9 mouse cellular contexts compared by ENCODE assay signal in the genomic region with DNA sequence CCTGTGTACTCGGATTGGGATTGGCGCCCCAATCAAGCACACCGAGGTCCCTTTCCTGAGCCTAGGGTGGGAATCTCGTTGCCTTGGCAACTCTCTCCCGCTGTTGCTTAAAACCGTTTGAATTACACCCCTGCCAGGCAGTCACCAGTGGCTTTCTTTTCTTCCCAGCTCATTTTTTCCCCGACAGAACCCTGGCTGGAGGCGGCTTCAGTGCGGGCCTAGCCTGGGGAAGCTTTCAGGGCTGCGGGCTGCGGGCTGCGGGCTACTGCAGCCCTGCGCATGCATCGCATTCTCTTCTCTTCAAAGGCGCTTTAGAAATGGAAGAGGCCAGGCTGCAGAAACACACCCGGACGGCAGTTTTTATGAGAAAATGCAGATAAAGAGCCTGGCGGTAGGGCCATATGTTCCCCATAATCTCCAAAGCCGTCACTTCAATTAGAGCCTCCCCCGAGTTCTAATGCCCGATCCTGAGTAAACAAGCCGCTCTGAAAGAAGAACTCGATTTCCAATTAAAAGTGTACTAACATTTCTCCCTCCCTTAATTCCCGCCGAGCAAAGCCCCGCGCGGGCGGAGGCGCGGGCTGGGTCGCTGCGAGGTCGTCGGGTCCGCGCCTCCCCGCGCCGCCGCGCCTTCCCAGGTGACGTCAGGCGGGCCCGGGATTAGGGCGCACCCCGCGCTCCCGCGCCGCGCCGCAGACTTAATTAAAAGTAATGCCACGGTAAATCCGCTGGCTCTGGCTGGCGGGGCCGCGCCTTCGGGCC.
DNase-seq lines count a peak whose midpoint lies in the region; ATAC-seq lines count a peak whose summit lies in the region.
"Had no signal": no experiment of that assay in that cellular context is flagged by ENCODE, and none has a peak within 500 bp of the region (broad histone marks: within the 10 kb centered on the region; RNA-seq: fewer than 3 reads in every experiment).

No protein-coding gene starts in this region.

- H3K9ac ChIP-seq in intestine, embryonic 14.5 days (ENCODE audit: low read length) = 0 out of 2 replicates have a peak overlapping the region, but pooled peaks have one; percentile 16
- no peak overlapping the region for H3K9ac ChIP-seq in liver, embryonic 11.5 days (ENCODE audit: low read depth, low read length)

- no peaks in the 10 kb centered on the region for H3K9me3 ChIP-seq in forebrain, embryonic 10.5 days
- H3K9me3 ChIP-seq in intestine, embryonic 14.5 days (ENCODE audit: control insufficient read depth, low read length) = no peaks in the 10 kb centered on the region
- no peaks in the 10 kb centered on the region for H3K9me3 ChIP-seq in liver, embryonic 11.5 days (ENCODE audit: control insufficient read depth, low read length)

- peaks cover 78% of the 10 kb centered on the region for H3K4me1 ChIP-seq in forebrain, embryonic 10.5 days
- no peaks in the 10 kb centered on the region; the same call in 1 of the 2 replicates for H3K4me1 ChIP-seq in intestine, embryonic 14.5 days (replicated peaks; ENCODE audit: control insufficient read depth, insufficient read depth, low read length)
- H3K4me1 ChIP-seq in liver, embryonic 11.5 days (replicated peaks; ENCODE audit: control insufficient read depth, insufficient read depth, low read length) = no peaks in the 10 kb centered on the region

- peaks cover 74% of the 10 kb centered on the region for H3K27me3 ChIP-seq in forebrain, embryonic 10.5 days (ENCODE audit: poor library complexity, severe bottlenecking)
- H3K27me3 ChIP-seq in intestine, embryonic 14.5 days (replicated peaks; ENCODE audit: control insufficient read depth, insufficient read depth, low read length) = peaks cover 26% of the 10 kb centered on the region
- H3K27me3 ChIP-seq in liver, embryonic 11.5 days (replicated peaks; ENCODE audit: control insufficient read depth, insufficient read depth, low read length) = peaks cover 51% of the 10 kb centered on the region
- H3K27me3 ChIP-seq: CH12.LX had no signal

- DNase-seq in frontal cortex, postnatal 25 days (ENCODE audit: low spot score in 2 of 2) = no peak
- DNase-seq in Muller cell, postnatal 12 days (ENCODE audit: inconsistent ontology term) = peak; percentile 41
- peak; percentile 75 for DNase-seq in forebrain, embryonic 10.5 days (ENCODE audit: extremely low spot score, low spot score)
- peak; percentile 69 for DNase-seq in intestine, embryonic 14.5 days (ENCODE audit: low spot score)
- DNase-seq in liver, embryonic 11.5 days (ENCODE audit: low spot score) = no peak
- peak; percentile 26 for DNase-seq in right cerebral cortex, postnatal 14 days
- DNase-seq in lung, postnatal 25 days (ENCODE audit: low spot score) = no peak

- ATAC-seq in frontal cortex, adult (ENCODE audit: low TSS enrichment) = peak; percentile 77
- ATAC-seq in intestine, embryonic 14.5 days (replicated peaks; ENCODE audit: low FRiP score, low TSS enrichment, low read depth) = peak; percentile 59; the same call in 1 of the 2 replicates
- ATAC-seq in liver, embryonic 11.5 days (replicated peaks; ENCODE audit: low FRiP score) = no peak

- peak overlapping the region; percentile 91 for H3K27ac ChIP-seq in forebrain, embryonic 10.5 days
- H3K27ac ChIP-seq in intestine, embryonic 14.5 days (ENCODE audit: low read depth) = no peak overlapping the region
- H3K27ac ChIP-seq in liver, embryonic 11.5 days (ENCODE audit: low read depth, low read length) = no peak overlapping the region

- H3K4me3 ChIP-seq in forebrain, embryonic 10.5 days = peak overlapping the region; percentile 59
- peak overlapping the region; percentile 46 for H3K4me3 ChIP-seq in intestine, embryonic 14.5 days (ENCODE audit: low read depth, low read length)
- H3K4me3 ChIP-seq in liver, embryonic 11.5 days (ENCODE audit: low read depth, low read length) = peak overlapping the region; percentile 44

- WGBS in forebrain, embryonic 10.5 days = under 1% methylated on average over 59 of the region's 59 CpGs
- 2% methylated on average over 59 of the region's 59 CpGs for WGBS in intestine, embryonic 14.5 days
- WGBS in liver, embryonic 11.5 days = 1% methylated on average over 56 of the region's 59 CpGs

- H3K4me2 ChIP-seq in intestine, embryonic 14.5 days (ENCODE audit: low read length) = peak overlapping the region; percentile 90
- H3K4me2 ChIP-seq in liver, embryonic 11.5 days = peak overlapping the region; percentile 76

- H3K36me3 ChIP-seq in forebrain, embryonic 10.5 days (replicated peaks) = no peaks in the 10 kb centered on the region
- H3K36me3 ChIP-seq in intestine, embryonic 14.5 days (ENCODE audit: control insufficient read depth, insufficient read depth, low read length) = no peaks in the 10 kb centered on the region
- H3K36me3 ChIP-seq in liver, embryonic 11.5 days (ENCODE audit: control insufficient read depth, insufficient read depth, low read length) = no peaks in the 10 kb centered on the region

Comparison
In these comparisons a context has a peak if more than half of its experiments do, and no peak if none do; other contexts are left out.
1. DNase-seq: peak in Muller cell, postnatal 12 days (single experiment), forebrain, embryonic 10.5 days (single experiment), intestine, embryonic 14.5 days (single experiment) and right cerebral cortex, postnatal 14 days (single experiment); none in frontal cortex, postnatal 25 days (0 of 2), liver, embryonic 11.5 days (single experiment) and lung, postnatal 25 days (single experiment).
2. Peak in every context shown above with its lines, with median percentiles within 50 percentile points of each other: H3K4me3 ChIP-seq.